Mouse (Mus musculus) Patski (cell line): ENCODE results near the gene Zbtb22. TPM values are rescaled to one million over a fixed set of nuclear protein-coding genes. Genes with fewer than 3 reads are reported as not detected.

Experiments
- ATAC-seq: fragments of 100-300 bp; one replicate; pipeline ENCODE4 v1.8.0; 2021
- CTCF ChIA-PET: fragments of 350-600 bp; sonication (Branson Sonifier 250); formaldehyde crosslinking; loops from one replicate; lab custom pipeline; 2022; ENCODE audit warnings: inconsistent platforms; lab: Charles Lee
- POLR2A ChIA-PET: fragments of 350-600 bp; sonication (Branson Sonifier 250); formaldehyde crosslinking; loops from one replicate; lab custom pipeline; 2022; ENCODE audit warnings: antibody characterized with exemption, inconsistent platforms; lab: Charles Lee
- DNase-seq: peaks from one replicate; pipeline ENCODE4 v3.0.0-alpha.2; 2011; ENCODE audit warnings: low read depth, low spot score
- H3K27me3 ChIP-seq: fragments of 371-371 bp; one replicate; pipeline ENCODE4 v1.5.1; 2021
- CTCF ChIP-seq: fragments of 100-300 bp; IDR thresholded peaks from one replicate; pipeline ENCODE4 v1.5.1; 2021
- in situ Hi-C: fragments of 300-500 bp; cut with MboI; formaldehyde crosslinking; loops from 3 replicates; pipeline ENCODE4 v1.11.1; 2018; ENCODE audit warnings: low pct_unique_long_range_greater_than_20kb, mixed read lengths
- polyA plus RNA-seq: library from polyadenylated mRNA; unstranded; gene quantifications from one replicate; pipeline ENCODE4 v1.2.3, GENCODE M21; 2021

Zbtb22 gene
- polyA plus RNA-seq, 1 experiment from 2014 or later = 30.7 TPM

DNA sequence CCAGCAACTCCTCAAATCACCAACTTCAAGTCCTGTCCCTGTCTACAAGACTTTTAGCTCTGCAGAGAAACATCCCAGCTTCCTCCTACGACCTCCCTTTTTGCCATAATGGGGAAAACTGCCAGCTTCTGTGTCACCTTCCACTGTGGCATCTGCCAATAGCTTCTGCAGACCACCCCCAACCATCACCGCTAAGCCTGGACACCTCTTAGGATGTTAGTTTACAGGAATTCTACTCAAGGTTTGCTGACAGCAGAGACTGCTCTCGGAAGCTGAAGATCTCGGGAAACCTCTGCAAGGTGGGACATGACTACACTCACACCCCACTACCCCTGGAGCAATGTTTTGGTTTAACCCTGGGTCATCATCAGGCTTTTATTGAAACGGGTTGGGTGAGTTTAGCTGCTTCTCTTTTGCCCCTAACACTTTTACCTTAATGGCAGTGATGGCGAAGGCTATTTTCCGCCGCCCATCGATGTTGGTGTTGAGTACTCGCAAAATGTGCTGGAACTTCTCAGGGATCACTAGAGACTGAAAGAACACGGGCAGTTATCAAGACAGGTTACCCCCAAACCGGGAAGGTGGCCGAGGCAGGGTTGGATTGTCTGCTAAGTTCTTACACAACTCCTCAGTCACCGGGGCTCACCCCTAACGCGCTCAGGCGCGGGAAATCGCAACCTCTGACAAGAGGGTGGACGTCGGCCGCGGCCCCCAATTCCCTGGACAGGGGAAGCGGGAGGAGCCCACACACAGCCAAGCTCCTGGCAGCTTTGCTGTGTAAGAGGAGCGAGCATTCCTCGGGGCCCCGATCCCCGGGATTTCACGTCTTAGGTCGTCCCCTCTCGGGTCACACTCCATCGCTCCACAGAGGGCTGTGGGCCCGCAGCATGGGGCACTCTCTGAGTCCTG, 39.2 kb downstream of the Zbtb22 start:
- no peak for DNase-seq
- ChIA-PET POLR2A (interaction anchor here (1.0 to 3.2 kb wide), 6 partner anchors 10 to 46 kb away, joined by 3 to 9 read pairs (median 4); partner anchors contain the start of genes Daxx, Rgl2 and Wdr46), CTCF (interaction anchor here (1.2 to 1.3 kb wide), 2 partner anchors 15 to 30 kb away, joined by 3 to 5 read pairs; partner anchors contain the start of genes Pfdn6 and Wdr46)
- H3K27me3 ChIP-seq = no peaks in the 10 kb centered on the region
- ATAC-seq = peak; percentile 19
- no peak for TF ChIP-seq CTCF
- in situ Hi-C loops = no loop called here

DNA sequence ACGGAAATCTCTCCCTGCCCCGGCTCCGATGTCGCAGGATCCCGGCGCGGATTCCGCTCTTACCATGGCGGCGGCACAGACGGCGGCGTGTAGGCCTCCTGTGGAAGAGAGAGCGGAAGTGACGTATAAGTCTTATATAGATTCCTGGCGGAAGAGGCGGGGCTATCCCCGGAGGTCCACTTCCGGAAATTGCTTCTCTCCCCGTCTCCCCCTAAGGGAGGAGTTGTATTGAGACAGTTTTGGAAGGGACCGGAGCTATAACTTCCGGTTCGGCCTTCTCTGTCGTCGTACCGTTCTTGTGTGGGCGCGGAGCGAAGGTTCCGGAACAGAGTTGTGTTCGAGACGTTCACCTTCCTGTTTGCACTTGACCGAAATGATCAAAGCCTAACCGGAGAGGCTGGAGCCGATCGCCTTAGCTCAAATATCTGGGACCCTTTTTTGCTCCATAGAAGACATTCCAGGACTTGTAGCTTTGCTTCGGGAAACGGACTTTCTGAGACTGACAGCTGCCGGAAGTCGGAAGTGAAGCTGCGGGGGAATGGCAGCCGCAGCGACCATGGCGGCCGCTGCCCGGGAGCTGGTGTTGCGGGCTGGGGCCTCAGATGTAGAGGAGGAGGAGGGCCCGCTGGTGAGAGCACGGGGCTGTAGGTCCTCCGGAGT, 40.0 kb downstream of the Zbtb22 start, which contains the start of the genes Vps52 and Rps18:
Gene Vps52 (plus strand): TSS at position 258 of the 660 bp plus-strand sequence.
Gene Rps18 (minus strand): TSS at position 447 of the 660 bp plus-strand sequence.
- in situ Hi-C loops = no loop called here
- DNase-seq (peak; percentile 91), ATAC-seq (peak; percentile 56)
- TF ChIP-seq CTCF = no peak
- CTCF ChIA-PET = interaction anchor here (1.2 to 1.3 kb wide), 2 partner anchors 15 to 29 kb away, joined by 3 to 5 read pairs; partner anchors contain the start of genes Pfdn6 and Wdr46
- POLR2A ChIA-PET = interaction anchor here (1.0 to 3.2 kb wide), 6 partner anchors 10 to 53 kb away, joined by 3 to 9 read pairs (median 4); partner anchors contain the start of genes Daxx and Wdr46
- no peaks in the 10 kb centered on the region for H3K27me3 ChIP-seq

- POLR2A ChIA-PET = interaction anchor here (1.0 to 3.2 kb wide), 6 partner anchors 11 to 53 kb away, joined by 3 to 9 read pairs (median 4); partner anchors contain the start of genes Daxx and Wdr46
- in situ Hi-C loops = no loop called here
- CTCF ChIA-PET = interaction anchor here (1.2 to 1.3 kb wide), 3 partner anchors 12 to 28 kb away, joined by 3 to 5 read pairs (median 4); partner anchors contain the start of genes Pfdn6 and Wdr46
- TF ChIP-seq CTCF = no peak
- H3K27me3 ChIP-seq = no peaks in the 10 kb centered on the region
- no peak for DNase-seq
- no peak for ATAC-seq
Observed at GRCm38 (mm10) chr17:33956336-33956735, 40.6 kb downstream of the Zbtb22 start.

DNA sequence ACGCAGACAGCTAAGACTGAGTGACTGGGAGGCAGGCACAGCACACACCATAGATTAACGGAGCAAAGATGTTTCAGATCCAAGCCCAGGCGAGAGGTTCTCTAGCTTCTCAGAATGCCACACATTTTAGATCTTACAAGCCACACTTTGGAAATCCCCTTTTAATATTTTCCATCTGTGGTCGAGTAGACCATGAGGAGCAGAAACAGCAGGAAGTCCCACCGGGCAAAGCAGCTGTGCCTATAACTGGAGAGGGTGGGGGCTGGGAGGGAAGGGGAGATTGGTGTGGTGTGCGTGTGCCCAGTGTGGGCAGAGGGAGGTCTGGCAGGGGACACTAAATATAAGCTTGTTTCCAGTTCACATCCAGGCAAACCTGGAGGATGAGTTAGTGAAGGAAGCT, 41.8 kb downstream of the Zbtb22 start:
- in situ Hi-C loops = no loop called here
- no peaks in the 10 kb centered on the region for H3K27me3 ChIP-seq
- no peak for TF ChIP-seq CTCF
- CTCF ChIA-PET = interaction anchor here (1.0 to 1.3 kb wide), 3 partner anchors 9 to 11 kb away, joined by 3 to 4 read pairs (median 4); no protein-coding TSS in a partner anchor
- DNase-seq (no peak), ATAC-seq (no peak)
- POLR2A ChIA-PET = no interaction called here

DNA sequence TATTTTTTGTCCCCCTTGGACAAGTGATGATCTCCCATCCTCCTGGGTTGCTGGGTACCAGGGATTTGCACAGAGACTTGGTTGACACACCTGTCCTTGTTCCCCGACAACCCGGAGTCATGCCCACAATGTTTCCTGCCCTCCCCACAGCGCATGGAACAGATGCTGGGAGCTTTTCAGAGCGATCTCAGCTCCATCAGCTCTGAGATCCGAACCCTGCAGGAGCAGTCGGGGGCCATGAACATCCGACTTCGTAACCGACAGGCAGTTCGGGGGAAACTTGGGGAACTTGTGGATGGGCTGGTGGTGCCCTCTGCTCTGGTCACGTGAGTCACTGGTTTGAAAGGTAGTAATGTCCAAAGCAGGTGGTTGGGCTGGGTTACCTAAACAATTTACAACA, 42.7 kb downstream of the Zbtb22 start:
- ChIA-PET POLR2A (no interaction called here), CTCF (interaction anchor here (1.0 to 1.3 kb wide), 3 partner anchors 8 to 24 kb away, joined by 3 to 4 read pairs (median 3); no protein-coding TSS in a partner anchor)
- ATAC-seq (no peak), DNase-seq (no peak)
- in situ Hi-C loops = no loop called here
- TF ChIP-seq CTCF = no peak
- H3K27me3 ChIP-seq = no peaks in the 10 kb centered on the region

GRCm38 (mm10) chr17:33959135-33959534, 43.4 kb downstream of the Zbtb22 start:
- H3K27me3 ChIP-seq = no peaks in the 10 kb centered on the region
- no peak for TF ChIP-seq CTCF
- ATAC-seq = no peak
- DNase-seq = no peak
- ChIA-PET POLR2A (no interaction called here), CTCF (interaction anchor here (1.1 kb wide), 1 partner anchor 23 kb away, joined by 3 read pairs; no protein-coding TSS in a partner anchor)
- in situ Hi-C loops = no loop called here

- H3K27me3 ChIP-seq = no peaks in the 10 kb centered on the region
- DNase-seq = no peak
- ChIA-PET POLR2A (no interaction called here), CTCF (no interaction called here)
- TF ChIP-seq CTCF = no peak
- in situ Hi-C loops = loop anchor here (10.0 kb wide), 1 partner anchor 1345 kb away; no protein-coding TSS in a partner anchor
- ATAC-seq = no peak
Observed at GRCm38 (mm10) chr17:33959948-33960347, 44.2 kb downstream of the Zbtb22 start.

DNA sequence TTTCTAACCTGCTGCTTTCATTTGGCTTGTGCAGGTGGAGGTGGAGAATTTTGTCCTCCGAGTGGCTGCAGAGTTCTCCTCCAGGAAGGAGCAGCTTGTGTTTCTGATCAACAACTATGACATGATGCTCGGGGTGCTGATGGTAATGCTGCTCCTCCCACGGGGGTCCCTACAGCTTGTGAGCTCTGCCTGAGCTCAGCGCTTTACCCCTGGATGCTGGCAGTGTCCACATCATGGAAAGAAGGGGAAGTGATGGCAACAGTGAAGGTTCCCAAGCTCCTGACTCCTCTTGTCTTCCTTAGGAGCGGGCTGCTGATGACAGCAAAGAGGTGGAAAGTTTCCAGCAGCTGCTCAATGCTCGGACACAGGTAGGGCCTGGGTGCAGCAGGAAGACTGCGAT, 47.2 kb downstream of the Zbtb22 start:
- no peak for TF ChIP-seq CTCF
- ATAC-seq (no peak), DNase-seq (no peak)
- in situ Hi-C loops = loop anchor here (10.0 kb wide), 1 partner anchor 1342 kb away; no protein-coding TSS in a partner anchor
- ChIA-PET POLR2A (no interaction called here), CTCF (interaction anchor here (0.8 kb wide), 1 partner anchor 41 kb away, joined by 3 read pairs; no protein-coding TSS in a partner anchor)
- no peaks in the 10 kb centered on the region for H3K27me3 ChIP-seq

GRCm38 (mm10) chr17:33965082-33965845, 49.6 kb downstream of the Zbtb22 start:
- ATAC-seq (no peak), DNase-seq (no peak)
- no peaks in the 10 kb centered on the region for H3K27me3 ChIP-seq
- in situ Hi-C loops = loop anchor here (5.0 to 10.0 kb wide), 2 partner anchors 37 to 1340 kb away; partner anchors contain the start of gene H2-K1
- no peak for TF ChIP-seq CTCF
- CTCF ChIA-PET = interaction anchor here (1.0 to 1.1 kb wide), 2 partner anchors 17 to 27 kb away, joined by 3 to 4 read pairs; no protein-coding TSS in a partner anchor
- POLR2A ChIA-PET = no interaction called here
